Mouse (Mus musculus) limb, embryonic 12.5 days (tissue): Measurements from ENCODE around the gene Cpeb1. TPM values are rescaled to one million over a fixed set of nuclear protein-coding genes. Genes with fewer than 3 reads are reported as not detected.

ENCODE experiments used
- ATAC-seq: fragments of 200-750 bp; cut with Nextera tagmentation; 2 replicates; pipeline ENCODE4 v1.8.0; 2017; ENCODE audit warnings: low read depth, moderate TSS enrichment; ENCODE audit not compliant: insufficient number of reproducible peaks, insufficient read depth, low FRiP score, low TSS enrichment
- H3K27ac ChIP-seq: fragments of 300-500 bp; sonication (generic); 2 replicates; pipeline ENCODE4 v1.5.1; 2016; ENCODE audit warnings: mild to moderate bottlenecking, moderate library complexity
- H3K27me3 ChIP-seq: fragments of 300-500 bp; sonication (generic); 2 replicates; pipeline ENCODE4 v1.6.1; 2016; ENCODE audit warnings: mild to moderate bottlenecking, moderate library complexity
- H3K36me3 ChIP-seq: fragments of 300-500 bp; sonication (generic); 2 replicates; pipeline ENCODE4 v1.6.1; 2016; ENCODE audit warnings: mild to moderate bottlenecking, moderate library complexity
- H3K4me1 ChIP-seq: fragments of 300-500 bp; sonication (generic); replicated peaks from 2 replicates; pipeline ENCODE4 v1.6.1; 2016
- H3K4me2 ChIP-seq: fragments of 300-500 bp; sonication (generic); 2 replicates; pipeline ENCODE4 v1.6.1; 2016; ENCODE audit warnings: mild to moderate bottlenecking, moderate library complexity
- H3K4me3 ChIP-seq: fragments of 300-500 bp; sonication (generic); replicated peaks from 2 replicates; pipeline ENCODE4 v1.5.1; 2016; ENCODE audit warnings: mild to moderate bottlenecking
- H3K9ac ChIP-seq: fragments of 300-500 bp; sonication (generic); replicated peaks from 2 replicates; pipeline ENCODE4 v1.6.1; 2016; ENCODE audit warnings: mild to moderate bottlenecking, moderate library complexity
- H3K9me3 ChIP-seq: fragments of 300-500 bp; sonication (generic); 2 replicates; pipeline ENCODE4 v1.6.1; 2016; ENCODE audit warnings: mild to moderate bottlenecking, moderate library complexity
- WGBS: fragments of 180-500 bp; shearing (Covaris S2); methylation state at CpG from one replicate; pipeline ENCODE4 v1.1.7; 2016; 5-methylcytosine and 5-hydroxymethylcytosine counted together
- polyA plus RNA-seq: library from polyadenylated mRNA; unstranded; fragments of >200 nt; fragmentation: Nextera tagmentation; extraction: Ambion mirVana; gene quantifications from 2 replicates; pipeline ENCODE4 v1.2.1, GENCODE M21; 2016

Cpeb1 gene
- polyA plus RNA-seq, 1 experiment from 2014 or later: not detected

DNA sequence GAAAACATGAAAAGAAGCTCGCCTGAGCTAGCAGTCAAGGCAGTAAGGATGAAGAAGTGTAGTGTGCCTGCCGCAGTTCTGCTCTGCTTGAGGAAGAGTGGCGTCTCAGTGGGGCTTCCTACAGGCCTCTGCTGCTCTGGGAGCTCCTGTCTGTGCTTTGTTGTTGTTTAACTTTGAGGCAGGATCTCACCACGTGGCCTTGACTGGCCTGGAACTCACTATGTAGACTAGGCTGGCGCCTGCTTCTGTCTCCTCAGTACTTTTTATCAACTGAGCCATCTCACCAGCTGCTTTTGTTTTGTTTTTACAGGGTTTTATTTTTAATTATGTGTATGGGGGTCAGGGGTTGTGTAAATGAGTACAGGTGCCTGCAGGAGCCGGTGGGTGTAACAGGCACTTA is 157.1 kb downstream of the Cpeb1 start:
- H3K27ac ChIP-seq: no peak overlapping the region
- no peak for ATAC-seq
- no peaks in the 10 kb centered on the region for H3K27me3 ChIP-seq
- no peak overlapping the region for H3K9ac ChIP-seq
- H3K4me1 ChIP-seq: peaks cover 30% of the 10 kb centered on the region
- H3K4me3 ChIP-seq: no peak overlapping the region
- no peak overlapping the region for H3K4me2 ChIP-seq
- no peaks in the 10 kb centered on the region for H3K9me3 ChIP-seq
- no peaks in the 10 kb centered on the region for H3K36me3 ChIP-seq
- 24% methylated on average over 6 of the region's 6 CpGs for WGBS

Other genes with a start within 250 kb of the Cpeb1 start
- 3.6 and 4.3 TPM in 2 replicates for gene Pde8a, start 241.9 kb downstream of the Cpeb1 start, polyA plus RNA-seq
- gene Rps17, start 110.2 kb downstream of the Cpeb1 start, polyA plus RNA-seq: 1,248 and 1,281 TPM in 2 replicates
- gene Ap3b2, start 38.5 kb upstream of the Cpeb1 start, polyA plus RNA-seq: 0.09 and 0.44 TPM in 2 replicates
- not detected in 2 replicates for gene BC048679, start 42.8 kb upstream of the Cpeb1 start, polyA plus RNA-seq
- gene Fsd2, start 111.5 kb upstream of the Cpeb1 start, polyA plus RNA-seq: 0.08 TPM in 1 of 2 replicates, not detected in the other
- 4.0 and 4.5 TPM in 2 replicates for gene Whamm, start 115.8 kb upstream of the Cpeb1 start, polyA plus RNA-seq